Mouse (Mus musculus) neural tube, embryonic 11.5 days (tissue): ENCODE measurements at regions not wholly inside any gene's neighbourhood (a gene's known extent, or its start where the extent isn't known, plus 50 kb on each side); places are given as distances from the start of the nearest gene placed in this dataset.

Experiments
- ATAC-seq: fragments of 200-750 bp; cut with Nextera tagmentation; 2 replicates; pipeline ENCODE4 v1.8.0; 2017; ENCODE audit warnings: moderate number of reproducible peaks, mild to moderate bottlenecking, moderate TSS enrichment, moderate library complexity; ENCODE audit not compliant: insufficient read depth, low FRiP score, low TSS enrichment
- DNase-seq: peaks from one replicate; pipeline ENCODE4 v3.0.0-alpha.2; 2015; ENCODE audit warnings: low spot score
- H3K27ac ChIP-seq: fragments of 300-500 bp; sonication (generic); 2 replicates; pipeline ENCODE4 v1.5.1; 2014; ENCODE audit warnings: low read depth, mild to moderate bottlenecking, low read length
- H3K27me3 ChIP-seq: fragments of 300-500 bp; sonication (generic); 2 replicates; pipeline ENCODE4 v1.6.1; 2014; ENCODE audit warnings: mild to moderate bottlenecking, low read length, mixed read lengths; ENCODE audit not compliant: control insufficient read depth, insufficient read depth
- H3K36me3 ChIP-seq: fragments of 300-500 bp; sonication (generic); 2 replicates; pipeline ENCODE4 v1.6.1; 2014; ENCODE audit warnings: mild to moderate bottlenecking, low read length, moderate library complexity, mixed read lengths; ENCODE audit not compliant: control insufficient read depth, insufficient read depth
- H3K4me1 ChIP-seq: fragments of 300-500 bp; sonication (generic); 2 replicates; pipeline ENCODE4 v1.6.1; 2014; ENCODE audit warnings: low read length, mixed read lengths; ENCODE audit not compliant: control insufficient read depth, insufficient read depth
- H3K4me2 ChIP-seq: fragments of 300-500 bp; sonication (generic); 2 replicates; pipeline ENCODE4 v1.6.1; 2014; ENCODE audit warnings: low read depth, mild to moderate bottlenecking, moderate library complexity
- H3K4me3 ChIP-seq: fragments of 300-500 bp; sonication (generic); 2 replicates; pipeline ENCODE4 v1.5.1; 2014; ENCODE audit warnings: low read depth, low read length
- H3K9ac ChIP-seq: fragments of 300-500 bp; sonication (generic); 2 replicates; pipeline ENCODE4 v1.6.1; 2014; ENCODE audit warnings: mild to moderate bottlenecking, low read length
- H3K9me3 ChIP-seq: fragments of 300-500 bp; sonication (generic); 2 replicates; pipeline ENCODE4 v1.6.1; 2016; ENCODE audit warnings: low read length; ENCODE audit not compliant: control insufficient read depth
- WGBS: fragments of 180-500 bp; shearing (Covaris S2); extraction: QIAGEN DNeasy Blood & Tissue Kit; methylation state at CpG from one replicate; pipeline ENCODE4 v1.1.7; 2014; 5-methylcytosine and 5-hydroxymethylcytosine counted together

DNA sequence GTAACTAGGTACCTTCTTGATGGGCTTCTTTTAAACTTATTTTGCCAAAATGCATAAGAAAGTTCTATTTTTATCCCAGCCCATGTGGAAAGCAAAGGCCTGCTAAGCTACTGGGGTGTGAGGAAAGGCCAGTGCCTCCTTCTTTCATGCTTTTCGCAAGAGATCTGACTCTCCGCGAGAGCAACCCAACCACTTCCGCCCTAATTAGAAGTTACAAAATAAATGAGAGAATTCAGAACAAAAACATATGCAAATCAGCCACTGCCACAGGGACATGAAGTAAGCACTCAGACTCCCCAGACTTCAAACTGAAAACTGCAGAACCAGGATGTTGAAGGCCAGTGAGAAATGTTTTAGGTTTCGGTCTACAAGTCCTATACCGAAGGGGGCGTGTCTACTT, 91.4 kb downstream of the Edn1 start:
- Histone ChIP-seq H3K9me3 (no peaks in the 10 kb centered on the region), H3K36me3 (no peaks in the 10 kb centered on the region), H3K4me2 (no peak overlapping the region), H3K27ac (no peak overlapping the region), H3K27me3 (no peaks in the 10 kb centered on the region), H3K9ac (no peak overlapping the region), H3K4me1 (no peaks in the 10 kb centered on the region), H3K4me3 (no peak overlapping the region)
- ATAC-seq (no peak), DNase-seq (no peak)
- 95% methylated on average over 7 of the region's 7 CpGs for WGBS

DNA sequence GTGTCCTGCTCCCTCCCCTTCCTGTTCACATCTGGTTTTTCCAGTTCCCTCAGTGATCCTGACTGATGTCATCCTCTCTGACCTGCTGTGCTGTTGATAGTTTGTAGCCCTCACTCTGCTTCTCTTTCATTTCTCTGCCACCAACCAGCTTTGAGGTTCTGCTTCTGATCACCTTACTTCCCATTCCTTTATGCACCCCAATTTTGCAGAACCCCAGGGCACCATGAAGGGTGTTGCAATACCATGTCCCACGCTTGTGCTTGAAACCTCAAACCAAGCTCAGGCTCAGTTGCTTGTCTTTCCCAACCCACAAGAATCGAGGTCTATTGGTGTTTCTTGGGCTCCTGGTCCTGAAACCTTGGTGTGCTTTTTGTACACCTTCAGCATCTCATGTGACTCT, 93.3 kb downstream of the Edn1 start:
- Histone ChIP-seq H3K27me3 (no peaks in the 10 kb centered on the region), H3K9me3 (no peaks in the 10 kb centered on the region), H3K36me3 (no peaks in the 10 kb centered on the region), H3K9ac (no peak overlapping the region), H3K4me1 (no peaks in the 10 kb centered on the region), H3K4me2 (no peak overlapping the region), H3K4me3 (no peak overlapping the region), H3K27ac (no peak overlapping the region)
- WGBS, result 66% methylated on average over 2 of the region's 2 CpGs
- ATAC-seq (no peak), DNase-seq (no peak)

DNA sequence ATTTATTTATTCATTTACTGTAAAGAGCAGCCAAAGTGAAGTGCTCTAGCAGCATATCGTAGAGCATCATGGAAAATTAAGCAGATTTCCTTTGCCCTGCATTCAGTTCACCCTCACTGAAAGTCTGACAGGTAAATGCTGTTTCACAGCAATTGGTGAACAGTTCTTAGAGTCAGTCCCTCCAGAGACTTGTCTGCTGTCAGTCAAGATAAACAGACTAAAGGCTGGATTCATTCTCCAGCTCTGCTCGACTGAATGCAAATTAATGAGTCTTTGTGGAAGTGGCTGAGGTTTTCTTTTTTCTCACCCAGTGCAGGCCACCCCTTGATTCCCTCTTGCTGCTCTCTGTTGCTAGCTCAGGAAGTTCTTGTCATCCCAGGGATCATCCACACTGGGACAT, 100.2 kb downstream of the Edn1 start:
- Histone ChIP-seq H3K9ac (no peak overlapping the region), H3K27ac (no peak overlapping the region), H3K4me1 (no peaks in the 10 kb centered on the region), H3K4me3 (no peak overlapping the region), H3K9me3 (no peaks in the 10 kb centered on the region), H3K36me3 (no peaks in the 10 kb centered on the region), H3K27me3 (no peaks in the 10 kb centered on the region), H3K4me2 (no peak overlapping the region)
- WGBS, result 49% methylated on average over 2 of the region's 2 CpGs
- DNase-seq (peak; percentile 10), ATAC-seq (no peak)

DNA sequence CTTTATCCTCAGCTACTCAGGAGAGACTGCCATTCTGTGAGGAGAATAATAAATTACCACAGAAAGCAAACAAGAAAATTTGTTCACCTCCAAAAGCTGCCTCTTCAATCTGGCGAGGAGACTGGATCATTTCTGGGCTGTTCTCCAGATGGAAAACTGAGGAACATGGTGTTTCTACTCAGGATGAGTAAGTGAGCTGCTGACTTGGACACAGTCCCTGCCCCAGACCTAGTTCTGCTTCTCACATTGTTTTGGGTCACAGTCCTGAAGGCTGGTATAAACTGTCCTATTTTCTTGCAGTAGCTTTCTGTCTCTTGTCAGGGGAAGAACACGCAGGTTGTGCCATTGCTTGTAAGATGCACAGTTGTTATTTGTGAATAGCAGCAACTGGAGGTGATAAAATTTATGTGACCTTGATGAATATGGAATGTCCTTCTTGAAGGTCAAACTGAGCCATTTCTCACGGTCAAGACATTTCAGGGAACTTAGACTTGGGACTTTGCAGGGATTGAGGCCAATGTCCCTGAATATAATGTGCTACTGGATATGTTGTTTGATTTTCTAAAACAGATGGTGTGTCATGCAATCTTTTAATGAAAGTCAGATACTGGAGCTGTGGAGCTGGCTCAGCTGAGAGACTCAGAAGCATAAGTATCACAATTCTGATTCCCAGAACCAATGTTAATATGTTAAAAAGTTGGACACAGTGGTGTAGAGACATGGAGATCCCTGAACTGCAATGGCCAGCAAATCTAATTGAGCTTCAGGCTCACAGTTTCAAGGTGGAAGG, 102.2 kb downstream of the Edn1 start:
- WGBS, result 87% methylated on average over 3 of the region's 3 CpGs
- no peaks in the 10 kb centered on the region for H3K9me3 ChIP-seq
- H3K4me3 ChIP-seq, result no peak overlapping the region
- H3K27me3 ChIP-seq, result no peaks in the 10 kb centered on the region
- DNase-seq (no peak), ATAC-seq (no peak)
- H3K36me3 ChIP-seq, result no peaks in the 10 kb centered on the region
- H3K4me2 ChIP-seq, result no peak overlapping the region
- no peak overlapping the region for H3K9ac ChIP-seq
- no peak overlapping the region for H3K27ac ChIP-seq
- no peaks in the 10 kb centered on the region for H3K4me1 ChIP-seq

DNA sequence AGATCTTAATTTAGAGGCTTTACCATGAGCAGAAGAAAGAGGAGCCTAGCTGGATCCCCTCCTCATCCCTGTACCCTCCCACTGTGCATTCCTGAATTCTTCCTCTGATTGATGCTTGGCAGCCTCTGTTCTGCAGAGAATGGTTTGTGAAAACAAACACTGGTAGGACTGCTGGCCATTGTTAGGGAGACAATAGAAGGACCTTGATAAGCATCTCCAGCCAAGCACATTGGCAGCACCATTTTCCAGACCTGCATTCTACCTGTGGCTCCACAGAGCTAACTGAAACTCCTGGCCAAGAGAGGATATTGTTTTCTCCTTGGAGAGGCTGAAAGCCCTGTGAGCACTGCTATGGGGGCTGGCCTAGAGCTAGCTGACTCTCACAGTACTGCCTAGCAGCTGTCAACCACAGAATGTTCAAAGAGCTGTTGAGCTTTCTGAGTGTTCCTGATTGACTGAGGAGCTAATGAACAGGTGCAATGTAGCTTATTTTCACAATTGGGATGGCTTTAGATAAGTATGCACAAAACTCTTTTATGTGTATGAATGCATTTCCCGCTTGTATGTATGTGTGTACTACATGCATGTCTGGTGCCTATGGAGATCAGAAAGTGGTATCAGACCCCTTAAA, 111.5 kb downstream of the Edn1 start:
- H3K4me1 ChIP-seq, result no peaks in the 10 kb centered on the region
- H3K9me3 ChIP-seq, result no peaks in the 10 kb centered on the region
- H3K36me3 ChIP-seq, result no peaks in the 10 kb centered on the region
- H3K4me3 ChIP-seq, result no peak overlapping the region
- WGBS, result 86% methylated on average over 1 of the region's 1 CpGs
- no peaks in the 10 kb centered on the region for H3K27me3 ChIP-seq
- no peak overlapping the region for H3K27ac ChIP-seq
- H3K4me2 ChIP-seq, result no peak overlapping the region
- DNase-seq (no peak), ATAC-seq (no peak)
- H3K9ac ChIP-seq, result no peak overlapping the region

DNA sequence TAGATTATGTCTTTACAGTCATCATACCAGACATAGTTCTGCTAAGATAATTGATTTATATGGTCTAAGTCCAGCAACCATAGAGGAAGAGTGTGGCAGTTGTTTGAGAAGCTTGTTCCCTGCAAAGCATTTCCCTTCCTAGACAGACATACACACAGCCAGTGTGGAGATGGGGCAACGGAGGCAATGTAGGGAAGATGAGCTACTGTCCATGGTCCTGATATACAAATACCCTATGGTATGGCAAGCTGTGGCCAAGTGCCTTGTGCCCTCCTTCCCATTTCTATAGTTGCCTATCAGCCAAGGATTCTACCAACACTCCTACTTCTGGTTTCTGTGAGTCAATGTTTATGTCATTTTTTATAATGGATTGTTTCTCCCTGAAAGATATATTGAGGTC, 145.6 kb downstream of the Edn1 start:
- DNase-seq, result no peak
- no peaks in the 10 kb centered on the region for H3K27me3 ChIP-seq
- H3K9ac ChIP-seq, result no peak overlapping the region
- 20% methylated on average over 1 of the region's 1 CpGs for WGBS
- H3K36me3 ChIP-seq, result no peaks in the 10 kb centered on the region
- no peak overlapping the region for H3K27ac ChIP-seq
- H3K4me2 ChIP-seq, result no peak overlapping the region
- H3K4me1 ChIP-seq, result no peaks in the 10 kb centered on the region
- no peak overlapping the region for H3K4me3 ChIP-seq
- no peaks in the 10 kb centered on the region for H3K9me3 ChIP-seq
- ATAC-seq, result no peak

DNA sequence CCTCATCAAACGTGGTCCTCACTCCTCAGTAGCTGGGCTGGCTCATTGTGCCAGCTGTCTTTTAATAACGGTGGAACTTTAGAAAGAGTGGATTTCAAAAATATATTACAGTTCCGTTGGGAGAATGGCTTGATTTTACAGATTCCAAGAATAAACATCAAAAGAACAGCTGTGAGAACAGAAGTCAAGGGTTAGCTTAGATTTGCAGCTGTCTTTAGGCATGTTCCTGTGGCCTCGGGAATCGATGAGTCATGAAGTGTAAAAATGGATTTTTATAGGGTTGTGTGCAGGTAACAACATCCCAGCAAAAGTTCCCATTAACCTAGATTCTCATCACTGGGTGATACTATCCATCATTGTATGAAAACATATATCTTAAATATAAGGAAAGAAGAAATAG, 152.4 kb downstream of the Edn1 start:
- Histone ChIP-seq H3K9me3 (no peaks in the 10 kb centered on the region), H3K4me1 (no peaks in the 10 kb centered on the region), H3K9ac (no peak overlapping the region), H3K4me3 (no peak overlapping the region), H3K4me2 (no peak overlapping the region), H3K27me3 (no peaks in the 10 kb centered on the region), H3K27ac (no peak overlapping the region), H3K36me3 (no peaks in the 10 kb centered on the region)
- ATAC-seq (no peak), DNase-seq (no peak)
- WGBS, result 74% methylated on average over 5 of the region's 5 CpGs

DNA sequence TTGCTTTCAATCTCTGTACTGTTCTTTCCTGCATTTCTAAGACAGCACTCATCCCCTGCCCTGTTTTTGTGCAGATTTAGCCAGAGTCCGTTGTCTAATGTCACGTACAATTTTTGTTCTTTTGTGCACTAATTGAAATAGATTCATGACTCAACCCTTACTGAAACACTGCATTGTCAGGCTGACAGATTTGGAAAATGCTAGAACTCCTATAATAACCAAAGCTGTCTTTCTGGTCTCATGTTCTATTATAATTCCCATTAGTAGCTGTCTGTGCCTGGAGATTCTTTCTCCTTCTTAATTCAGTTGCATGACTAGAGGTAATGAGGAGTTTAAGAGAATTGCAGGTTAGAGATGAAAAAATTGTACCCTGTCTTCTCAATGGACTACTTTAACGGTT, 158.6 kb downstream of the Edn1 start:
- no peak for ATAC-seq
- no peaks in the 10 kb centered on the region for H3K4me1 ChIP-seq
- no peaks in the 10 kb centered on the region for H3K27me3 ChIP-seq
- no peak for DNase-seq
- WGBS, result 90% methylated on average over 3 of the region's 3 CpGs
- H3K36me3 ChIP-seq, result no peaks in the 10 kb centered on the region
- no peaks in the 10 kb centered on the region for H3K9me3 ChIP-seq
- H3K27ac ChIP-seq, result no peak overlapping the region
- H3K4me2 ChIP-seq, result no peak overlapping the region
- no peak overlapping the region for H3K9ac ChIP-seq
- H3K4me3 ChIP-seq, result no peak overlapping the region

DNA sequence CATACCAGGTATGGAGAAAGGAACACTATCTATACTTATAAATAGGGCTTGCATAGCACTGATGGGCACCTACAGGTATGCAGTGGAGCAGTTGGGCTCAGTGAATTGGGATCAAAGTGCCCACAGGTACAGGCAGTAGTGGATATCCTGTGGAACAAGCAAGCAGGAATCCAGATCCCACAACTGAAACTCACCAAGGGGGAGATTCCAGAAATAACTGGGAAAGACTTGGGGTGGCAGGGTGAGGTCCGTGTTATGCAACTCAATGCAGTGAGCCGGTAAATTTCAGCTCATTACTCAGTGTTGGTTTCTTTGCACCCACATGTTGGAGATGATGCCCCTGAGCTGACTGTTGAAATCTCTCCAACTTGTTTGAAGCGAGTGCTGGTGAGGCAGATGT, 177.5 kb downstream of the Edn1 start:
- ATAC-seq, result no peak
- Histone ChIP-seq H3K27ac (no peak overlapping the region), H3K9me3 (no peaks in the 10 kb centered on the region), H3K36me3 (no peaks in the 10 kb centered on the region), H3K4me2 (no peak overlapping the region), H3K4me3 (no peak overlapping the region), H3K27me3 (no peaks in the 10 kb centered on the region), H3K9ac (no peak overlapping the region), H3K4me1 (no peaks in the 10 kb centered on the region)
- WGBS, result 91% methylated on average over 3 of the region's 3 CpGs
- DNase-seq, result no peak
